In the genomic region with DNA sequence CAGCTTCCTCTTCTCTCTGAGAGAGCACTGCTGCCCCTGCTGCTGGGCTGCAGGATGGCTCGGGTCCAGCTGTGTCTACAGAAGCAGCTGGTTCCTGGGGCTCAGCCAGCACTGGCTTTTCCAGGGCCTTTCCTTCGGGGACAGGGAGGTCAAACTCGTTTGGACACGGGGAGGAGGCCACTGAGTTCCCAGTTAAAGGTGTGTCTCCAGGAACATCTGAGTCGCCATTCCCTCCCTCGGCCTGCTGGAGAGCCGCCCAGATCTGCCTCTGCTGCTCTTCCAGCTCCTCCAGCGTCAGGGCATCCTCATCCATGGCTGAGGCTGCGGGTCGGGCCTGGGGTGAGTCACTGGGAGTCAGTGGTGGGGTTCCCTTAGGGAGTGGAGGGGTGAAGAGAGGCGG, we compare ENCODE assay signal across 8 mouse cellular contexts. TPM values are rescaled to one million over a fixed set of nuclear protein-coding genes. Genes with fewer than 3 reads are reported as not detected.
DNase-seq lines count a peak whose midpoint lies in the region; ATAC-seq lines count a peak whose summit lies in the region.

No protein-coding gene starts in this region.

- H3K27me3 ChIP-seq in lung, embryonic 15.5 days, result no peaks in the 10 kb centered on the region
- H3K27me3 ChIP-seq in hindbrain, embryonic 16.5 days (replicated peaks; ENCODE audit: control insufficient read depth, insufficient read depth, low read length), result no peaks in the 10 kb centered on the region

- H3K36me3 ChIP-seq in lung, embryonic 15.5 days, result peaks cover 67% of the 10 kb centered on the region
- H3K36me3 ChIP-seq in hindbrain, embryonic 16.5 days (ENCODE audit: control insufficient read depth, insufficient read depth, low read length), result peaks cover 41% of the 10 kb centered on the region

- H3K9me3 ChIP-seq in lung, embryonic 15.5 days, result no peaks in the 10 kb centered on the region
- no peaks in the 10 kb centered on the region for H3K9me3 ChIP-seq in hindbrain, embryonic 16.5 days (ENCODE audit: control insufficient read depth, low read length)

- H3K4me3 ChIP-seq in lung, embryonic 15.5 days, result no peak overlapping the region
- no peak overlapping the region for H3K4me3 ChIP-seq in hindbrain, embryonic 16.5 days (ENCODE audit: low read length)

- no peak overlapping the region for H3K27ac ChIP-seq in lung, embryonic 15.5 days
- no peak overlapping the region for H3K27ac ChIP-seq in hindbrain, embryonic 16.5 days (ENCODE audit: low read depth, low read length)

- intact Hi-C loops in heart, postnatal 36 days (cut with DNase I), result loop anchor here (5.0 kb wide), 1 partner anchor 207 kb away; the partner anchor contains the start of gene Denr

- DNase-seq in adrenal gland, adult (ENCODE audit: inconsistent age in 2 of 2, low spot score in 1 of 2), result peak; percentile 53 to 77
- DNase-seq in adrenal gland, postnatal 4 days (ENCODE audit: low spot score in 2 of 2), result no peak
- DNase-seq in ovary, adult 18-20 months (ENCODE audit: low spot score), result peak; percentile 47
- no peak for DNase-seq in ovary, postnatal 10 days (ENCODE audit: low spot score)
- peak; percentile 74 to 81 for DNase-seq in heart, postnatal 36 days

- ATAC-seq in lung, embryonic 15.5 days (ENCODE audit: borderline replicate concordance, extremely low read depth, low FRiP score, low TSS enrichment), result 0 out of 2 replicates have a peak, but pooled peaks have one; percentile 24
- ATAC-seq in megakaryocyte, adult 5-6 weeks (ENCODE audit: poor library complexity, severe bottlenecking), result no peak; the same call in 1 of the 2 replicates
- ATAC-seq in hindbrain, embryonic 16.5 days, result no peak

- no peak overlapping the region for H3K4me2 ChIP-seq in lung, embryonic 15.5 days
- no peak overlapping the region for H3K4me2 ChIP-seq in hindbrain, embryonic 16.5 days (ENCODE audit: low read length)

- H3K9ac ChIP-seq in lung, embryonic 15.5 days, result no peak overlapping the region
- H3K9ac ChIP-seq in hindbrain, embryonic 16.5 days (ENCODE audit: low read depth, low read length), result no peak overlapping the region

- 55% methylated on average over 11 of the region's 11 CpGs for WGBS in lung, embryonic 15.5 days
- 57% methylated on average over 11 of the region's 11 CpGs for WGBS in hindbrain, embryonic 16.5 days

- peaks cover 7% of the 10 kb centered on the region; the same call in 1 of the 2 replicates for H3K4me1 ChIP-seq in lung, embryonic 15.5 days
- H3K4me1 ChIP-seq in hindbrain, embryonic 16.5 days (ENCODE audit: control insufficient read depth, insufficient read depth, low read depth, low read length), result no peaks in the 10 kb centered on the region

RNA-seq across cellular contexts. Expression of gene Clip1, which starts 16.2 kb away (rescaled TPM):
- total RNA-seq in adrenal gland, postnatal 4 days (2021), result 10 to 100 TPM; 61.1 to 69.9 TPM
- 100 to 1,000 TPM; 164 to 217 TPM for total RNA-seq in heart, postnatal 36 days (2021)
- 35.5 and 39.1 TPM in 2 replicates for polyA plus RNA-seq in lung, embryonic 15.5 days (2015; fragmentation: Nextera tagmentation; extraction: Ambion mirVana)
- total RNA-seq in megakaryocyte, adult 5-6 weeks (2015), result 45.5 and 46.9 TPM in 2 replicates
- total RNA-seq in megakaryocyte, adult 5-6 weeks (2017), result 96.0 and 126 TPM in 2 replicates
- 74.3 and 74.4 TPM in 2 replicates for polyA plus RNA-seq in hindbrain, embryonic 16.5 days (2015; fragmentation: Nextera tagmentation; extraction: Ambion mirVana)

RNA-seq across cellular contexts. Expression of gene Zcchc8, which starts 20.3 kb away (rescaled TPM):
- total RNA-seq in adrenal gland, postnatal 4 days (2021), result 10 to 100 TPM; 63.1 to 69.9 TPM
- total RNA-seq in heart, postnatal 36 days (2021), result 10 to 100 TPM; 22.6 to 25.0 TPM
- polyA plus RNA-seq in lung, embryonic 15.5 days (2015; fragmentation: Nextera tagmentation; extraction: Ambion mirVana), result 67.1 and 90.4 TPM in 2 replicates
- 43.9 and 65.3 TPM in 2 replicates for total RNA-seq in megakaryocyte, adult 5-6 weeks (2015)
- total RNA-seq in megakaryocyte, adult 5-6 weeks (2017), result 122 and 197 TPM in 2 replicates
- polyA plus RNA-seq in hindbrain, embryonic 16.5 days (2015; fragmentation: Nextera tagmentation; extraction: Ambion mirVana), result 48.6 and 58.6 TPM in 2 replicates

RNA-seq across cellular contexts. Expression of gene Rsrc2, which starts 48.6 kb away (rescaled TPM):
- total RNA-seq in adrenal gland, postnatal 4 days (2021), result 100 to 1,000 TPM in 1 of 2 experiments, 10 to 100 TPM in 1; 98.7 to 101 TPM
- 10 to 100 TPM; 45.1 to 48.1 TPM for total RNA-seq in heart, postnatal 36 days (2021)
- 99.7 and 107 TPM in 2 replicates for polyA plus RNA-seq in lung, embryonic 15.5 days (2015; fragmentation: Nextera tagmentation; extraction: Ambion mirVana)
- total RNA-seq in megakaryocyte, adult 5-6 weeks (2015), result 109 and 132 TPM in 2 replicates
- total RNA-seq in megakaryocyte, adult 5-6 weeks (2017), result 193 and 248 TPM in 2 replicates
- 106 and 111 TPM in 2 replicates for polyA plus RNA-seq in hindbrain, embryonic 16.5 days (2015; fragmentation: Nextera tagmentation; extraction: Ambion mirVana)

RNA-seq across cellular contexts. Expression of gene Kntc1, which starts 48.9 kb away (rescaled TPM):
- total RNA-seq in adrenal gland, postnatal 4 days (2021), result 10 to 100 TPM; 14.3 to 22.3 TPM
- under 1 TPM; 0.19 to 0.78 TPM for total RNA-seq in heart, postnatal 36 days (2021)
- polyA plus RNA-seq in lung, embryonic 15.5 days (2015; fragmentation: Nextera tagmentation; extraction: Ambion mirVana), result 30.3 and 32.3 TPM in 2 replicates
- total RNA-seq in megakaryocyte, adult 5-6 weeks (2015), result 31.9 and 34.2 TPM in 2 replicates
- 36.1 and 41.8 TPM in 2 replicates for total RNA-seq in megakaryocyte, adult 5-6 weeks (2017)
- 4.5 and 5.8 TPM in 2 replicates for polyA plus RNA-seq in hindbrain, embryonic 16.5 days (2015; fragmentation: Nextera tagmentation; extraction: Ambion mirVana)

Comparison
In these comparisons a context has a peak if more than half of its experiments do, and no peak if none do; other contexts are left out.
1. DNase-seq: peak in adrenal gland, adult (2 of 2), ovary, adult 18-20 months (single experiment) and heart, postnatal 36 days (2 of 2); none in adrenal gland, postnatal 4 days (0 of 2) and ovary, postnatal 10 days (single experiment).